In the genomic region with DNA sequence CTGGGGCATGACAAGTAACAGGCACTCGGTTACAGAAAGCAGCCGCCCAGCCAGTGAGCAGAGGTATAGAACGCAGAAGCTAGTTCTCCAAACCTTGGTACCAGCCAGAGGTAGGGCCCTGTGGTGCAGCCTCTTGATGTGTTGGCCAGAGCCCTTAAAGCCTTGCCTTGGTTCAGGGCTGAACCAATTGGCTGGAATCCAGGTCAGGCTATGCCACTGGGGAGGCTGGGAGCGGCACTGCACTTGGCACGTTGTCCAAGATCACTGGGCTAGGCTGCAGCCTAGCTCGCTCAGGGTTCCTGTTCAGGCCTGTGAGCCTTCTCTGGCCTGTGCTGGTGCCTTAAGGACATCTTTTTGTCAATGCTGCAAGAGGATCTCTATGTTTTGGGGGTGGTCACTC, we compare ENCODE assay signal across 9 mouse cellular contexts. TPM values are rescaled to one million over a fixed set of nuclear protein-coding genes. Genes with fewer than 3 reads are reported as not detected.
DNase-seq lines count a peak whose midpoint lies in the region; ATAC-seq and TF ChIP-seq lines count a peak whose summit lies in the region.
"Had no signal": no experiment of that assay in that cellular context is flagged by ENCODE, and none has a peak within 500 bp of the region (broad histone marks: within the 10 kb centered on the region; RNA-seq: fewer than 3 reads in every experiment).

No protein-coding gene starts in this region.

- H3K4me2 ChIP-seq in midbrain, embryonic 13.5 days (replicated peaks) = no peak overlapping the region
- H3K4me2 ChIP-seq in midbrain, embryonic 15.5 days = no peak overlapping the region
- no peak overlapping the region for H3K4me2 ChIP-seq in midbrain, postnatal 0 days (ENCODE audit: low read depth, low read length, poor library complexity, severe bottlenecking)

- 0 out of 2 replicates have a peak, but pooled peaks have one; percentile 42 for TF ChIP-seq EP300 in heart, adult 2 months (IDR thresholded peaks at IDR 0.05; ENCODE audit: insufficient read depth, low read depth, low read length)

- H3K9me3 ChIP-seq in midbrain, embryonic 13.5 days = no peaks in the 10 kb centered on the region
- H3K9me3 ChIP-seq in midbrain, embryonic 15.5 days = no peaks in the 10 kb centered on the region
- H3K9me3 ChIP-seq in midbrain, postnatal 0 days (ENCODE audit: low read length) = no peaks in the 10 kb centered on the region

- intact Hi-C loops in heart, adult 2 months (cut with DNase I) = loop anchor here (5.0 kb wide), 3 partner anchors 76 to 399 kb away; partner anchors contain the start of gene Pld1

- 77% methylated on average over 6 of the region's 6 CpGs for WGBS in midbrain, embryonic 13.5 days
- 70% methylated on average over 6 of the region's 6 CpGs for WGBS in midbrain, embryonic 15.5 days
- 30% methylated on average over 6 of the region's 6 CpGs for WGBS in cerebellum, adult 2 months
- WGBS in heart, adult 2 months = 50% methylated on average over 6 of the region's 6 CpGs
- whole genome bisulfite sequencing in midbrain, postnatal 0 days = 71% methylated on average over 6 of the region's 6 CpGs

- TF ChIP-seq CTCF in cerebellum, adult 2 months (IDR thresholded peaks at IDR 0.05; ENCODE audit: borderline replicate concordance, insufficient read depth, low read depth, low read length) = no peak
- no peak for TF ChIP-seq CTCF in heart, adult 2 months (IDR thresholded peaks at IDR 0.05)
- TF ChIP-seq CTCF in midbrain, postnatal 0 days (IDR thresholded peaks at IDR 0.05) = no peak

- no peak overlapping the region for H3K4me3 ChIP-seq in midbrain, embryonic 13.5 days (replicated peaks)
- no peak overlapping the region for H3K4me3 ChIP-seq in midbrain, embryonic 15.5 days
- no peak overlapping the region for H3K4me3 ChIP-seq in cerebellum, adult 2 months (replicated peaks; ENCODE audit: insufficient read depth, low read depth, low read length)
- H3K4me3 ChIP-seq in heart, adult 2 months = no peak overlapping the region
- no peak overlapping the region for H3K4me3 ChIP-seq in midbrain, postnatal 0 days (ENCODE audit: low read depth, low read length)

- no peaks in the 10 kb centered on the region for H3K27me3 ChIP-seq in midbrain, embryonic 13.5 days
- no peaks in the 10 kb centered on the region for H3K27me3 ChIP-seq in midbrain, embryonic 15.5 days (replicated peaks)
- H3K27me3 ChIP-seq in cerebellum, adult 2 months (ENCODE audit: control insufficient read depth, insufficient read depth, low read length) = no peaks in the 10 kb centered on the region; the same call in 1 of the 2 replicates
- no peaks in the 10 kb centered on the region for H3K27me3 ChIP-seq in heart, adult 2 months (ENCODE audit: control insufficient read depth, insufficient read depth, low read length)
- no peaks in the 10 kb centered on the region for H3K27me3 ChIP-seq in midbrain, postnatal 0 days (ENCODE audit: insufficient read depth, low read length)

- H3K36me3 ChIP-seq in midbrain, embryonic 13.5 days = no peaks in the 10 kb centered on the region
- H3K36me3 ChIP-seq in midbrain, embryonic 15.5 days (replicated peaks) = no peaks in the 10 kb centered on the region
- no peaks in the 10 kb centered on the region for H3K36me3 ChIP-seq in heart, adult 2 months (ENCODE audit: control insufficient read depth, insufficient read depth, low read length)
- H3K36me3 ChIP-seq in midbrain, postnatal 0 days (ENCODE audit: insufficient read depth, low read length) = no peaks in the 10 kb centered on the region

- peak; percentile 14; the same call in 1 of the 2 replicates for ATAC-seq in midbrain, embryonic 13.5 days
- no peak; the same call in 1 of the 2 replicates for ATAC-seq in midbrain, embryonic 15.5 days (replicated peaks)
- 0 out of 2 replicates have a peak, but pooled peaks have one; percentile 13 for ATAC-seq in midbrain, postnatal 0 days (ENCODE audit: low FRiP score)

- peaks cover 33% of the 10 kb centered on the region for H3K4me1 ChIP-seq in midbrain, embryonic 13.5 days (replicated peaks)
- peaks cover 23% of the 10 kb centered on the region for H3K4me1 ChIP-seq in midbrain, embryonic 15.5 days
- H3K4me1 ChIP-seq in cerebellum, adult 2 months (ENCODE audit: control insufficient read depth, insufficient read depth, low read length) = no peaks in the 10 kb centered on the region; the same call in 1 of the 2 replicates
- H3K4me1 ChIP-seq in heart, adult 2 months (ENCODE audit: control insufficient read depth, insufficient read depth, low read length) = peaks cover 9% of the 10 kb centered on the region
- H3K4me1 ChIP-seq in midbrain, postnatal 0 days (ENCODE audit: insufficient read depth, low read length) = no peaks in the 10 kb centered on the region

- H3K79me2 ChIP-seq in heart, adult 2 months (replicated peaks; ENCODE audit: control insufficient read depth, insufficient read depth, low read length) = no peaks in the 10 kb centered on the region

- no peak overlapping the region for H3K9ac ChIP-seq in midbrain, embryonic 13.5 days (replicated peaks)
- H3K9ac ChIP-seq in midbrain, embryonic 15.5 days = no peak overlapping the region
- H3K9ac ChIP-seq in heart, adult 2 months (ENCODE audit: low read depth, low read length) = no peak overlapping the region
- H3K9ac ChIP-seq in midbrain, postnatal 0 days (replicated peaks; ENCODE audit: low read length, poor library complexity, severe bottlenecking) = no peak overlapping the region

- peak; percentile 16 to 46 for DNase-seq in cerebellum, adult 2 months
- peak; percentile 64 to 83 for DNase-seq in heart, adult 2 months
- peak; percentile 82 to 87 for DNase-seq in kidney, postnatal 36 days
- DNase-seq in midbrain, postnatal 0 days (ENCODE audit: low spot score) = peak; percentile 68
- no peak for DNase-seq in thymus, postnatal 4 days
- no peak for DNase-seq in thymus, postnatal 14 days

- TF ChIP-seq POLR2A in cerebellum, adult 2 months (IDR thresholded peaks at IDR 0.05; ENCODE audit: borderline replicate concordance, insufficient read depth, low read length) = no peak
- TF ChIP-seq POLR2A in heart, adult 2 months (IDR thresholded peaks at IDR 0.05; ENCODE audit: insufficient read depth, low read depth, low read length) = no peak

- H3K27ac ChIP-seq in midbrain, embryonic 13.5 days = no peak overlapping the region
- H3K27ac ChIP-seq in midbrain, embryonic 15.5 days = no peak overlapping the region
- no peak overlapping the region for H3K27ac ChIP-seq in cerebellum, adult 2 months (ENCODE audit: insufficient read depth, low read length)
- no peak overlapping the region for H3K27ac ChIP-seq in heart, adult 2 months
- H3K27ac ChIP-seq in midbrain, postnatal 0 days (ENCODE audit: low read depth, low read length) = no peak overlapping the region

RNA-seq across cellular contexts. Expression of gene Tmem212, which starts 34.6 kb away (rescaled TPM):
- not detected in 2 replicates for polyA plus RNA-seq in midbrain, embryonic 13.5 days (2015; fragmentation: Nextera tagmentation; extraction: Ambion mirVana)
- 0.25 and 0.77 TPM in 2 replicates for polyA plus RNA-seq in midbrain, embryonic 15.5 days (2015; fragmentation: Nextera tagmentation; extraction: Ambion mirVana)
- polyA plus RNA-seq in cerebellum, adult 2 months (2012; rRNA removed) = 1.6 and 4.5 TPM in 2 replicates
- total RNA-seq in heart, adult 2 months (2021) = not detected
- polyA plus RNA-seq in heart, adult 2 months (2012; rRNA removed) = 4.9 TPM in 1 of 2 replicates, not detected in the other
- 9.1 and 9.6 TPM in 2 replicates for total RNA-seq in midbrain, postnatal 0 days (2014; rRNA removed)
- polyA plus RNA-seq in midbrain, postnatal 0 days (2015; fragmentation: Nextera tagmentation; extraction: Ambion mirVana) = 4.8 and 6.2 TPM in 2 replicates
- total RNA-seq: gastrocnemius, postnatal 4 days had no signal

Comparison
In these comparisons a context has a peak if more than half of its experiments do, and no peak if none do; other contexts are left out.
1. DNase-seq: peak in cerebellum, adult 2 months (2 of 2), heart, adult 2 months (2 of 2), kidney, postnatal 36 days (2 of 2) and midbrain, postnatal 0 days (single experiment); none in thymus, postnatal 4 days (single experiment) and thymus, postnatal 14 days (single experiment).